Mouse (Mus musculus) heart, postnatal 14 days (tissue): ENCODE measurements around the gene Rasl10b. TPM values are rescaled to one million over a fixed set of nuclear protein-coding genes. Genes with fewer than 3 reads are reported as not detected.

Source experiments
- DNase-seq, 2 experiments: peaks; one replicate each; pipeline ENCODE4 v3.0.0; 2021 to 2022
- intact Hi-C: fragments of 180-260 bp; cut with DNase I; formaldehyde crosslinking; loops from one replicate; pipeline ENCODE4 v1.15.1; 2025
- long read RNA-seq, 2 experiments: library from polyadenylated mRNA; stranded (forward); transcript quantifications; one replicate each; pipeline ENCODE4 v2.0.0; 2021
- total RNA-seq, 2 experiments: library from RNA; stranded (reverse); gene quantifications; 2 replicates each; pipeline ENCODE4 v1.2.3; 2021

Rasl10b gene
- 10 to 100 TPM; 30.4 to 31.9 TPM for total RNA-seq
- long read RNA-seq, experiment 1, transcript Rasl10b-202 (4 exons, 3,156 nt), result major isoform, 15 of 32 reads
- long read RNA-seq, experiment 1, partial matches to known transcripts, result 0 of 32 reads
- long read RNA-seq, experiment 1, other reads (novel, unspliced or antisense), result 14 of 32 reads
- long read RNA-seq, experiment 2, transcript Rasl10b-202 (4 exons, 3,156 nt), result major isoform, 9 of 14 reads
- long read RNA-seq, experiment 2, partial matches to known transcripts, result 2 of 14 reads
- long read RNA-seq, experiment 2, other reads (novel, unspliced or antisense), result 2 of 14 reads

GRCm38 (mm10) chr11:83409087-83409754 lies at the start of gene Rasl10b:
Rasl10b (plus strand) TSS chr11:83409137.
- peak; percentile 29 to 38 for DNase-seq

GRCm38 (mm10) chr11:83364656-83365055 lies 44.3 kb upstream of the Rasl10b start:
- intact Hi-C loops, result no loop called here
- no peak for DNase-seq

More at GRCm38 (mm10) chr11:83409087-83409754, at the start of gene Rasl10b:
- intact Hi-C loops, result no loop called here

- intact Hi-C loops, result no loop called here
- no peak for DNase-seq
Observed at GRCm38 (mm10) chr11:83371267-83371666, 37.7 kb upstream of the Rasl10b start.

GRCm38 (mm10) chr11:83379745-83380341 lies 29.1 kb upstream of the Rasl10b start:
- DNase-seq, result no peak
- intact Hi-C loops, result no loop called here

GRCm38 (mm10) chr11:83382876-83383531 lies 25.9 kb upstream of the Rasl10b start:
- intact Hi-C loops, result no loop called here
- DNase-seq, result no peak

GRCm38 (mm10) chr11:83383532-83383887 lies 25.4 kb upstream of the Rasl10b start:
- intact Hi-C loops, result no loop called here
- no peak for DNase-seq

- DNase-seq, result peak; percentile 9 to 11
- intact Hi-C loops, result no loop called here
Observed at GRCm38 (mm10) chr11:83393062-83393461, 15.9 kb upstream of the Rasl10b start.

GRCm38 (mm10) chr11:83394802-83395439 lies 14.0 kb upstream of the Rasl10b start:
- no peak for DNase-seq
- intact Hi-C loops, result no loop called here

- DNase-seq, result no peak
- intact Hi-C loops, result no loop called here
Observed at GRCm38 (mm10) chr11:83397626-83398025, 11.3 kb upstream of the Rasl10b start.

GRCm38 (mm10) chr11:83398724-83399123 lies 10.2 kb upstream of the Rasl10b start:
- DNase-seq, result no peak
- intact Hi-C loops, result no loop called here

GRCm38 (mm10) chr11:83403787-83404186 lies 5.2 kb upstream of the Rasl10b start:
- intact Hi-C loops, result no loop called here
- DNase-seq, result no peak

GRCm38 (mm10) chr11:83406391-83406790 lies 2.5 kb upstream of the Rasl10b start:
- DNase-seq, result no peak
- intact Hi-C loops, result no loop called here

- intact Hi-C loops, result no loop called here
- DNase-seq, result no peak
Observed at GRCm38 (mm10) chr11:83408242-83408641, 695 bp upstream of the Rasl10b start.

GRCm38 (mm10) chr11:83409792-83410291 lies 905 bp downstream of the Rasl10b start:
- DNase-seq, result peak in 1 of 2 experiments; percentile 24
- intact Hi-C loops, result no loop called here

- intact Hi-C loops, result no loop called here
- no peak for DNase-seq
Observed at GRCm38 (mm10) chr11:83410510-83410909, 1.6 kb downstream of the Rasl10b start.

GRCm38 (mm10) chr11:83417080-83417479 lies 8.1 kb downstream of the Rasl10b start:
- intact Hi-C loops, result no loop called here
- DNase-seq, result peak; percentile 71 to 73

- intact Hi-C loops, result no loop called here
- no peak for DNase-seq
Observed at GRCm38 (mm10) chr11:83417708-83418107, 8.8 kb downstream of the Rasl10b start.

- intact Hi-C loops, result no loop called here
- DNase-seq, result no peak
Observed at GRCm38 (mm10) chr11:83418566-83418965, 9.6 kb downstream of the Rasl10b start.

GRCm38 (mm10) chr11:83420338-83420737 lies 11.4 kb downstream of the Rasl10b start:
- intact Hi-C loops, result no loop called here
- no peak for DNase-seq

- DNase-seq, result peak; percentile 80 to 86
Observed at GRCm38 (mm10) chr11:83421305-83421704, 12.4 kb downstream of the Rasl10b start.

More at GRCm38 (mm10) chr11:83421305-83421704, 12.4 kb downstream of the Rasl10b start:
- intact Hi-C loops, result no loop called here
